Mouse (Mus musculus): ENCODE measurements around the gene Adamtsl1.

- TF ChIP-seq CTCF (IDR thresholded peaks at IDR 0.05; ENCODE audit: low read depth, low read length) (no peak), TAL1 (conservative IDR thresholded peaks at IDR 0.05; ENCODE audit: low read depth, low read length) (no peak), GATA2 (IDR thresholded peaks at IDR 0.05; ENCODE audit: borderline replicate concordance, low read depth, low read length) (no peak)
These were observed 155.8 kb downstream of the Adamtsl1 start for GRCm38 (mm10) chr4:85669735-85670134.

All from G1E (cell line).